Mouse (Mus musculus) heart, embryonic 11.5 days (tissue): ENCODE results near the gene Hyal4. TPM values are rescaled to one million over a fixed set of nuclear protein-coding genes. Genes with fewer than 3 reads are reported as not detected.

Experiments used
- ATAC-seq: fragments of 200-750 bp; cut with Nextera tagmentation; replicated peaks from 2 replicates; pipeline ENCODE4 v1.8.0; 2017; ENCODE audit warnings: moderate library complexity; ENCODE audit not compliant: insufficient number of reproducible peaks, low FRiP score, low TSS enrichment
- H3K27ac ChIP-seq: fragments of 300-500 bp; sonication (generic); 2 replicates; pipeline ENCODE4 v1.5.1; 2014; ENCODE audit warnings: mild to moderate bottlenecking, low read depth, low read length
- H3K27me3 ChIP-seq: fragments of 300-500 bp; sonication (generic); 2 replicates; pipeline ENCODE4 v1.6.1; 2014; ENCODE audit warnings: mild to moderate bottlenecking, low read length, mixed read lengths; ENCODE audit not compliant: control insufficient read depth, insufficient read depth
- H3K36me3 ChIP-seq: fragments of 300-500 bp; sonication (generic); 2 replicates; pipeline ENCODE4 v1.6.1; 2014; ENCODE audit warnings: mild to moderate bottlenecking, low read length, moderate library complexity, mixed read lengths; ENCODE audit not compliant: control insufficient read depth, insufficient read depth
- H3K4me1 ChIP-seq: fragments of 300-500 bp; sonication (generic); 2 replicates; pipeline ENCODE4 v1.6.1; 2014; ENCODE audit warnings: low read length; ENCODE audit not compliant: control insufficient read depth, insufficient read depth
- H3K4me2 ChIP-seq: fragments of 300-500 bp; sonication (generic); 2 replicates; pipeline ENCODE4 v1.6.1; 2014; ENCODE audit warnings: mild to moderate bottlenecking, moderate library complexity
- H3K4me3 ChIP-seq: fragments of 300-500 bp; sonication (generic); 2 replicates; pipeline ENCODE4 v1.5.1; 2014; ENCODE audit warnings: low read depth, low read length
- H3K9ac ChIP-seq: fragments of 300-500 bp; sonication (generic); 2 replicates; pipeline ENCODE4 v1.6.1; 2014; ENCODE audit warnings: mild to moderate bottlenecking, low read depth, low read length, moderate library complexity
- H3K9me3 ChIP-seq: fragments of 300-500 bp; sonication (generic); replicated peaks from 2 replicates; pipeline ENCODE4 v1.6.1; 2016; ENCODE audit warnings: low read length; ENCODE audit not compliant: control insufficient read depth
- WGBS: fragments of 180-500 bp; shearing (Covaris S2); extraction: QIAGEN DNeasy Blood & Tissue Kit; methylation state at CpG from one replicate; pipeline ENCODE4 v1.1.7; 2014; ENCODE audit not compliant: insufficient replicate concordance; 5-methylcytosine and 5-hydroxymethylcytosine counted together
- polyA plus RNA-seq: library from polyadenylated mRNA; unstranded; fragments of >200 nt; fragmentation: Nextera tagmentation; extraction: Ambion mirVana; gene quantifications from 2 replicates; pipeline ENCODE4 v1.2.1, GENCODE M21; 2014

The Hyal4 gene
- polyA plus RNA-seq, 1 experiment from 2014 or later: not detected

GRCm38 (mm10) chr6:24779182-24779581 lies 31.1 kb downstream of the Hyal4 start:
- Histone ChIP-seq H3K4me2 (no peak overlapping the region), H3K9ac (no peak overlapping the region), H3K27ac (no peak overlapping the region), H3K36me3 (no peaks in the 10 kb centered on the region), H3K4me1 (no peaks in the 10 kb centered on the region), H3K9me3 (no peaks in the 10 kb centered on the region), H3K4me3 (no peak overlapping the region), H3K27me3 (no peaks in the 10 kb centered on the region)
- WGBS: 58% methylated on average over 2 of the region's 2 CpGs
- ATAC-seq: no peak

DNA sequence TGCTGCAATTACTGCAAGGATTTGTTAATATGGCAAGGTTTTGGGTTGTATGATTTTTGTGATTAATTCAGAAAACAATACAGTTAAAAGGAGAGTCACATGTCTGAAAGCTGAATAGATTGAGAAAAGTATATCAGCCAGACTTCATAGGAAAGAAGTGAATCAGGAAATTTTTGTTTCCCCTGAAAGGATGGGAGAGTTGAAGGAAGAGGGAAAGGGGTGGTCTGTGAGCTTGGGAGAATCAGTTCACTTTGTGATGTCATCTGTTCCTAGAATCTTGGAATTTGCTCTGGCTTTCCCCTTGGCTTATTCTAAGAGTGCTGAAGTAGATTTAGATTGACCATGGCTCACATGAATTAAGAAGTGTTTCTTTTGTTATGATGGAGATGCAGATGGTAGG lies 42.8 kb downstream of the Hyal4 start, which contains the start of gene Spam1:
Spam1 (plus strand) TSS at position 301 of the 400 bp plus-strand sequence.
- Histone ChIP-seq H3K27me3 (no peaks in the 10 kb centered on the region), H3K36me3 (no peaks in the 10 kb centered on the region), H3K9me3 (no peaks in the 10 kb centered on the region), H3K9ac (no peak within 1 kb of the TSS), H3K4me3 (no peak within 1 kb of the TSS), H3K27ac (no peak within 1 kb of the TSS), H3K4me1 (no peaks in the 10 kb centered on the region), H3K4me2 (no peak within 1 kb of the TSS)
- ATAC-seq: no peak

Other genes starting within 250 kb of the Hyal4 start
- gene Iqub, start 233.3 kb upstream of the Hyal4 start, polyA plus RNA-seq: 0.30 and 0.48 TPM in 2 replicates
- 597 and 625 TPM in 2 replicates for gene Ndufa5, start 220.3 kb upstream of the Hyal4 start, polyA plus RNA-seq
- 0.11 and 0.15 TPM in 2 replicates for gene Asb15, start 220.2 kb upstream of the Hyal4 start, polyA plus RNA-seq
- 43.7 and 53.6 TPM in 2 replicates for gene Lmod2, start 150.6 kb upstream of the Hyal4 start, polyA plus RNA-seq
- 37.5 and 47.1 TPM in 2 replicates for gene Wasl, start 83.3 kb upstream of the Hyal4 start, polyA plus RNA-seq
- not detected in 2 replicates for gene Hyal6, start 15.1 kb upstream of the Hyal4 start, polyA plus RNA-seq
- gene Spam1, start 42.9 kb downstream of the Hyal4 start, polyA plus RNA-seq: not detected in 2 replicates
- gene Hyal5, start 109.7 kb downstream of the Hyal4 start, polyA plus RNA-seq: not detected in 2 replicates
- 0.23 and 0.24 TPM in 2 replicates for gene Tmem229a, start 208.0 kb downstream of the Hyal4 start, polyA plus RNA-seq